Mouse (Mus musculus) ES-Bruce4 (cell line): Measurements from ENCODE around the gene Aspg.

Experiments used
- CTCF ChIP-seq: IDR thresholded peaks from one replicate; pipeline ENCODE4 v1.8.1; 2011; ENCODE audit warnings: low read depth, low read length
- POLR2A ChIP-seq: IDR thresholded peaks from one replicate; pipeline ENCODE4 v1.8.1; 2011; ENCODE audit warnings: low read length; ENCODE audit not compliant: insufficient read depth

DNA sequence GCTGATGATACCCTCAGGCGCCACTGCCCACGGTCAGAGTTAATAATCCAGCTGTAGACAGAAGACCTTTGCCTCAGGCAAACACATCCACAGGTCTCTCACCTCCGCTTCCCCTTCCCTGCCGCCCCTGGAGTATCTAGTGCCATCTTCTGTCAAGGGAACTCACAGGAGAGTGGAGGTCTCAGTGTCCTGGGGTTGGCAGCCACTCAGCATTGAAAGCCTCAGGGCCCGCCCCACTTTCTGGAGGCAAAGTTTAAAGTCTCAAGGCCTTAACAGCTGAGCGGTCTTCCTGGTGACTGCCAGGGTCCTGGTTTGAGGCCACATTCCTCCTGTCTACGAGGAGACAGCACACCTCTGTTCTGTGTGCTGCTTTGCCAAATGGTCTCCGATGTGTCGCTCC, 3.2 kb downstream of the Aspg start:
- no peak for TF ChIP-seq POLR2A
- no peak for TF ChIP-seq CTCF
